Mouse (Mus musculus) heart, postnatal 0 days (tissue): Measurements from ENCODE around the gene Vps72.

Experiments
- CTCF ChIP-seq: IDR thresholded peaks from 2 replicates; pipeline ENCODE4 v1.5.1; 2016; ENCODE audit warnings: antibody characterized with exemption, control low read depth, low read depth
- EP300 ChIP-seq: IDR thresholded peaks from 2 replicates; pipeline ENCODE4 v1.6.1; 2016; ENCODE audit warnings: antibody characterized with exemption, low read depth

- no peak for TF ChIP-seq CTCF
- TF ChIP-seq EP300, result no peak
Measured at GRCm38 (mm10) chr3:95063741-95064140, 47.1 kb upstream of the Vps72 start.
